Mouse (Mus musculus): ENCODE data around the gene Col19a1. TPM values are rescaled to one million over a fixed set of nuclear protein-coding genes. Genes with fewer than 3 reads are reported as not detected.

Col19a1 gene
- polyA plus RNA-seq, 1 experiment from 2014 or later, result 0.06 TPM

DNA sequence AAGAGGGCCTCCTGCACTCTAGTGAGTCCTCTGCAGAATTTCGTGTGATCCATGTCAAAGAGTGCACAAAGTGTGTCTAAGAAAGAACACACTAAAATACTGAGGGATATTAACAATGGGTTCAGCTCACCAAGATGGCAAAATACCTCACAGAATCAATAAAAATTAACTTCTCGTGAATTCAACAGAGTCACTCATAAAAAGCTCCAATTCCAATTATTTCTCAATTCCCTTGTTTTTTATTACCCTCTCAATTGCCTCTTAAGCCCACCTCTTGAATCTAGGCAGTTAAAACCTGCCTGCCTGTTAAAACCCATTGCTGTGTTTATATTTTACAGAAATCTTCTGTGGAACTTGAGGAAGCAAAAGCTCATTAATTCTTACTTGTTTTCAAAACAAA, 277.1 kb downstream of the Col19a1 start:
- Histone ChIP-seq H3K4me3 (ENCODE audit: inconsistent target) (no peak overlapping the region), H3K36me3 (ENCODE audit: inconsistent target) (no peaks in the 10 kb centered on the region), H3K79me2 (ENCODE audit: inconsistent target) (no peaks in the 10 kb centered on the region), H3K27ac (no peak overlapping the region)
- WGBS (ENCODE audit: missing documents), result 67% methylated on average over 2 of the region's 2 CpGs

GRCm38 (mm10) chr1:24303077-24303476, 284.2 kb downstream of the Col19a1 start:
- Histone ChIP-seq H3K36me3 (ENCODE audit: inconsistent target) (no peaks in the 10 kb centered on the region), H3K4me3 (ENCODE audit: inconsistent target) (no peak overlapping the region), H3K27ac (no peak overlapping the region), H3K79me2 (ENCODE audit: inconsistent target) (no peaks in the 10 kb centered on the region)
- 92% methylated on average over 7 of the region's 7 CpGs for WGBS (ENCODE audit: missing documents)

DNA sequence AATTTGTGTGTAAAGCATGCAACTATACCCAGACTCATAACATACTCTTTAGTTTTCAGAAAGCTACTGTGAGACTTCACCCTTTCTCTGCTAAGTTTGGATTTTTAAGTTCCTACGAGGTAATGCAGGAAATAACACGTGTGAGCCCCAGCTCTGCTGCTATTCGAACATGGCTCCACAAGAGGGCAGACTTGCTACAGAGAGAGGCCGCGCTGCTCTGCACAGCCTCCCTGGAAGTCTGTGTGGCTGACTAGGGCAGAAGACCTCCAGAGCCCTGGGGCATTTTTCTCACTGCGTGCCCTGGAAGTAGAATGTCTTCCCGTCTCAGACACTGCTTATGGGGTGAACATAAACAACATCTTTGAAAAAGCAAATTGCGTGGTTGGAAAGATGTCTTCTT, 284.6 kb downstream of the Col19a1 start:
- no peaks in the 10 kb centered on the region for H3K36me3 ChIP-seq (ENCODE audit: inconsistent target)
- 19% methylated on average over 8 of the region's 8 CpGs for WGBS (ENCODE audit: missing documents)
- H3K4me3 ChIP-seq (ENCODE audit: inconsistent target), result no peak overlapping the region
- no peaks in the 10 kb centered on the region for H3K79me2 ChIP-seq (ENCODE audit: inconsistent target)
- no peak overlapping the region for H3K27ac ChIP-seq

DNA sequence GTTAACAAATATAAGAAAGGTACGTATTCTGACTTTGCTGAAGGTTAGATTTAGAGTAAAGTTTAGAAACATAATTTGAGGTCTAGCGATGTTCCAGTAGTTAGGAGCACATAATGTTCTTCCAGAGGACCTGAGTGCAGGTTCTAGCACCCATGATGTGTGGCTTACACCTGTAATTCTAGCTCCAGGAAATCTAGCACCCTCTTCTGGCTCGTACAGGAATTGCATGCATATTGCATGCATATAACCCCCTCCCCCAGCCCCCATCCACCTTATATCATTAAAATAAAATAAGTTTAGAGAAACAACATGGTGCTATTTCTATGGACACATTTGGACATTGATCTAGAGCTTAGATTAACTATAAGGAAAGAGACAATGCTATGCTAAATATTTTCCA, 286.6 kb downstream of the Col19a1 start:
- Histone ChIP-seq H3K4me3 (ENCODE audit: inconsistent target) (no peak overlapping the region), H3K79me2 (ENCODE audit: inconsistent target) (no peaks in the 10 kb centered on the region), H3K36me3 (ENCODE audit: inconsistent target) (no peaks in the 10 kb centered on the region), H3K27ac (no peak overlapping the region)
- 93% methylated on average over 3 of the region's 3 CpGs for WGBS (ENCODE audit: missing documents)

DNA sequence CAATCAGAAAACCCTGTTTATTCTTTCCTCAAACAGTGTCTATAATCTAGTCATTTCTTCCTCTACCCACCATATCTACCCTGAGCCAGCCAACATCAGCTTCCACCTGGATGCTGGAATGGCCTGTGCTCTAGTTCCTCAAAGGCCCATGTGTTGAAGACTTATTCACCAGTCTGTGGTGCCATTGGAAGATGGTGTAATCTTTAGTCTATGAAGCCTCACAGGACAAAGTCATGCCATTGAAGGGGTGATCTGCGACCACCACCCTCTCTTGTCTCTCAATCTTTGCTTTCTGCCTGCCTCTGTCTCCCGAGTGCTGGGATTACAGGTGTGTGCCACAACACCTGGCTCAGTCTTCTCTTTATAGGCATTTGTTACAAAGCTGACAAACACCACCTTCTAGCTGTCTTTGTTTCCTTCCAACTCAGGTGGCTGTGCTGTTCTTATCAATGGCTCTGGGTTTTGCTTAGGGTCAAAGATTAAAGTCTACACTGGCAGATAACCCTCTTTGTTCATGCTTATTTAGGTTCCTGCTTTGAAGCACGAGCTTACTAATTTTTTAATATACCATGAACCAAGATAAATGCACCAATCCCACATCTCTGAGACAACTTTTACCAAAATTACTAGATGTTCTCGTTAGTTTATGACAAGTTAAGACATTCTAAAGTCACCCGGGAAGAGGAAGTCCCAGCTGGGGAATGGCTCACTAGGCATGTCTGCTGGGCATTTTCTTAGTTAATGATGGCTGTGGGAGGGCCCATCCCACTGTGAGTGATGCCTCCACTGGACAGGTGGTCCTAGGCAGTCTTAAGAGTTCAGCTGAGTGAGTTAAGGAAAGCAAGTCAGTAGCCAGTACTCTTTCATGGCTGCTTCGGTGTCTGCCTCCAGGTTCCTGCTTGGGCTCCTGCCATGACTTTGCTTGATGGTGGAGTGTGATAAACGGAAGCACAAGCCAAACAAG, 292.0 kb downstream of the Col19a1 start:
- Histone ChIP-seq H3K36me3 (ENCODE audit: inconsistent target) (no peaks in the 10 kb centered on the region), H3K4me3 (ENCODE audit: inconsistent target) (no peak overlapping the region), H3K79me2 (ENCODE audit: inconsistent target) (no peaks in the 10 kb centered on the region), H3K27ac (no peak overlapping the region)
- 78% methylated on average over 7 of the region's 7 CpGs for WGBS (ENCODE audit: missing documents)

GRCm38 (mm10) chr1:24292515-24292914, 294.8 kb downstream of the Col19a1 start:
- Histone ChIP-seq H3K36me3 (ENCODE audit: inconsistent target) (no peaks in the 10 kb centered on the region), H3K79me2 (ENCODE audit: inconsistent target) (no peaks in the 10 kb centered on the region), H3K4me3 (ENCODE audit: inconsistent target) (no peak overlapping the region), H3K27ac (no peak overlapping the region)
- 49% methylated on average over 2 of the region's 2 CpGs for WGBS (ENCODE audit: missing documents)

DNA sequence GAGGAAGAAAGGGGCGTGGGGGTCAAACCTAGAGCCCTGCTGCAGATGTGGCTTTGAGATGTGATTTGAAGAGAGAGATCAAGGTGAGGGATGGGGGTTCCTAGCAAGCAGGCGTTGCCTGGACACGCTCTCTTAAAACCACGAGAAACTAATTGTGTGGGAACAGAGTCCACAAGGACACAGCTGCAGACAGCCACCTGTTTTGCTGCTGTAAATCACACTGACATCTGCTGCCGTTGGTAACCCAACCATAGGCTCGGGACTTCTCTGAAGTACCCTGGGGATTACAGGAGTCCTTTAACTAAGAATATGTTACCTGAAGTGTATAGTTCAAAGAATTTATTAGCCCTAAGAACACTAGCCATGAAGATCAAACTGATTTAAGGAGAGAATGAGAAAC, 300.9 kb downstream of the Col19a1 start:
- H3K79me2 ChIP-seq (ENCODE audit: inconsistent target), result no peaks in the 10 kb centered on the region
- no peak overlapping the region for H3K4me3 ChIP-seq (ENCODE audit: inconsistent target)
- WGBS (ENCODE audit: missing documents), result 33% methylated on average over 6 of the region's 6 CpGs
- no peak overlapping the region for H3K27ac ChIP-seq
- no peaks in the 10 kb centered on the region for H3K36me3 ChIP-seq (ENCODE audit: inconsistent target)

- 17% methylated on average over 3 of the region's 3 CpGs for WGBS (ENCODE audit: missing documents)
- Histone ChIP-seq H3K27ac (no peak overlapping the region), H3K4me3 (ENCODE audit: inconsistent target) (no peak overlapping the region), H3K79me2 (ENCODE audit: inconsistent target) (no peaks in the 10 kb centered on the region), H3K36me3 (ENCODE audit: inconsistent target) (no peaks in the 10 kb centered on the region)
These were observed 320.2 kb downstream of the Col19a1 start for GRCm38 (mm10) chr1:24267022-24267421.

- no peaks in the 10 kb centered on the region for H3K79me2 ChIP-seq (ENCODE audit: inconsistent target)
These were observed 326.1 kb downstream of the Col19a1 start for GRCm38 (mm10) chr1:24261181-24261580.

DNA sequence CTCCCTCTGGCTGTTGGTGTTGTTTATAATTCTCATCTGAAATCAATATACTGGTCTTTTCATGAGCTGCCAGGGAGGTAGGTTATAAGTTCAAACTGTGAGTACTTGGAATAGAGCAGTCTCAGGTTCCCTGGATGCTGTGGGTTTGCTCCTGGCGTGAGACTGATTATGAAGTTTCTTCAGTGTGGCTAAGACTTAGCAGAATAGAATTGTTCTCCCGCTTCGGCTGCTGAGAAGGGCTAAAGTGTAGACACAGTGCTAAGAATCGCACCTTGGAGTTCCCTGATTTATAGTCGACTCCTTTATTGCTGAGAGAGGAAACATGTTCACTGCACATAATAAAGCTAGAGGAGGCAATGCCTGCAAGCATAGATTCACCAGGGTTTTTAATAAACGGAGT, 327.9 kb downstream of the Col19a1 start:
- H3K79me2 ChIP-seq (ENCODE audit: inconsistent target), result no peaks in the 10 kb centered on the region
- WGBS (ENCODE audit: missing documents), result 79% methylated on average over 6 of the region's 6 CpGs
- H3K4me3 ChIP-seq (ENCODE audit: inconsistent target), result no peak overlapping the region
- H3K36me3 ChIP-seq (ENCODE audit: inconsistent target), result no peaks in the 10 kb centered on the region
- H3K27ac ChIP-seq, result no peak overlapping the region

More at GRCm38 (mm10) chr1:24261181-24261580, 326.1 kb downstream of the Col19a1 start:
- Histone ChIP-seq H3K27ac (no peak overlapping the region), H3K4me3 (ENCODE audit: inconsistent target) (no peak overlapping the region), H3K36me3 (ENCODE audit: inconsistent target) (no peaks in the 10 kb centered on the region)

GRCm38 (mm10) chr1:24257961-24258360, 329.3 kb downstream of the Col19a1 start:
- Histone ChIP-seq H3K79me2 (ENCODE audit: inconsistent target) (no peaks in the 10 kb centered on the region), H3K36me3 (ENCODE audit: inconsistent target) (no peaks in the 10 kb centered on the region), H3K27ac (no peak overlapping the region), H3K4me3 (ENCODE audit: inconsistent target) (no peak overlapping the region)
- WGBS (ENCODE audit: missing documents), result 83% methylated on average over 5 of the region's 5 CpGs

DNA sequence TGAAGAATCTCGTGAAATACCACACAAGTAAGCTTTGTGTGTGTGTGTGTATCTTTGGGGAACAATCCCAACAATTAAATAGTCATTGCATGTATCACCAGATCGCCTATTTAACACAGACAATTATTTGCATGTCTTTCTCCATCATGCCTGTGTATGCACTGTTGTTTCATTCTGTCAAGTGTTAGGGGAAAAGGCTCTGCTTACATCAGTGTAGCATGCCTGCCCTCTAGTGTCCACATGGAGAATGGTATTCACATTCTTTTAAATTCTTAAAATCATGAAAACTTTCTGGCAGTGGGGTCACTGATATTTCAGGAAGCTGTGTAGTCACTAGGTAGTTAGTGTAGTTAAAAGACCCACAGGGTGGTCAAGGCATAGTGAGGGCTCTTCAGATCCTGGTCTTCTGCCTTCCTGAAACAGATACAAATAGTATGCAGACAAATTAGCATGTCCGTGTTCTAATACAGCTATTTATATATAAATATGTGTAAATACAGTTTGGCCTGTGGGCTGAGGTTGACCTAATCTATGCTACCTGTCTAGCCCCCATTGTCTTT, 338.1 kb downstream of the Col19a1 start:
- H3K79me2 ChIP-seq (ENCODE audit: inconsistent target), result no peaks in the 10 kb centered on the region
- WGBS (ENCODE audit: missing documents), result 66% methylated on average over 3 of the region's 3 CpGs
- H3K36me3 ChIP-seq (ENCODE audit: inconsistent target), result no peaks in the 10 kb centered on the region
- no peak overlapping the region for H3K4me3 ChIP-seq (ENCODE audit: inconsistent target)
- H3K27ac ChIP-seq, result no peak overlapping the region

GRCm38 (mm10) chr1:24248294-24249104, 338.8 kb downstream of the Col19a1 start:
- no peak overlapping the region for H3K27ac ChIP-seq
- 74% methylated on average over 10 of the region's 10 CpGs for WGBS (ENCODE audit: missing documents)
- no peaks in the 10 kb centered on the region for H3K79me2 ChIP-seq (ENCODE audit: inconsistent target)
- no peaks in the 10 kb centered on the region for H3K36me3 ChIP-seq (ENCODE audit: inconsistent target)
- no peak overlapping the region for H3K4me3 ChIP-seq (ENCODE audit: inconsistent target)

- no peak overlapping the region for H3K4me3 ChIP-seq (ENCODE audit: inconsistent target)
- H3K27ac ChIP-seq, result no peak overlapping the region
- no peaks in the 10 kb centered on the region for H3K36me3 ChIP-seq (ENCODE audit: inconsistent target)
- 87% methylated on average over 12 of the region's 13 CpGs for WGBS (ENCODE audit: missing documents)
- H3K79me2 ChIP-seq (ENCODE audit: inconsistent target), result no peaks in the 10 kb centered on the region
These were observed 341.4 kb downstream of the Col19a1 start for GRCm38 (mm10) chr1:24245700-24246375.
